Mouse (Mus musculus) granulocyte monocyte progenitor cell, adult 5-6 weeks (primary cell): Measurements from ENCODE around the gene Tdp1. TPM values are rescaled to one million over a fixed set of nuclear protein-coding genes. Genes with fewer than 3 reads are reported as not detected.

Experiments
- ATAC-seq: replicated peaks from 2 replicates; pipeline ENCODE4 v1.8.0; 2016; ENCODE audit warnings: mild to moderate bottlenecking, moderate TSS enrichment, inconsistent platforms; ENCODE audit not compliant: poor library complexity, severe bottlenecking
- total RNA-seq, 2 experiments: library from RNA; stranded (forward) in 1 of 2; stranded (reverse) in 1 of 2; fragments of 200-712, 200-1000 nt in 1 of 2; fragments of >200 nt in 1 of 2; fragmentation: Nextera tagmentation in 1 of 2; gene quantifications; 2 replicates each; pipeline ENCODE4 v1.2.3; 2014 to 2017

Gene Tdp1
- total RNA-seq, 2 experiments from 2014 or later, result 19.0 to 41.9 TPM

DNA sequence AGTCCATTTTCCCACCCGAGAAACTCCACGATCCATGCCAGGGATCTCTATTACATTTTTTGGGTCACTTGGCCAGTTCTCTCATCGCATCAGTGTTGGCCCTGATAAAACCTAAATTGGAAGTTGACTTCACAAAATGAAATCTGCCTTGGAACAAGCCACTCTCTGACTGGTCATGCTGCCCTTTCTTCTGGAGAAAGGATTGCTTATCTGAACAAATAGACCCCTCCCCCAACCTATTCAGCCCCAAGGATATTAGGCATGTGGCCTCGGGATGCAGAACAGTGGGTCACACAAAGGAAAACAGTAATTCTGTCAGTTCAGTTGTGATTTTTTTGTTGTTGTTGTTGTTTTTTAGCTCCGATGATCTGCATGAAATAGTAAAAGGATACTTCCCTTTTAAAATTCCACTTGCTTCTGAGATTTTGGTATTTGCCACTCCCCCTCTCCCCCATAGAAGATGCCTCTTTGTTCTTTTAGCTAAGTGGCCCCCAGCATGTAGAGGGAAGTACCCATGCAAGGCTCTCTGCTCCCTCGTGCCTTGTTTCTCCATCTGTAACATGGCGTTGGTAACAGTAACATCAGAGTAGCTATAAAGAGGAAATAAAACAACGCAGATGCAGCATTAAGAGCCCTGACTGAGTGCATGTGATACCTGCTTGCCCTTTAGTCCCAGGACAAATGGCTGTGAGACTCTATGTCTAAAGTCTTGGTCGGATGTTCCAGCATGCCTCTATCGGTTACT lies 109.0 kb downstream of the Tdp1 start:
- ATAC-seq, result peak; percentile 35; the same call in 1 of the 2 replicates

DNA sequence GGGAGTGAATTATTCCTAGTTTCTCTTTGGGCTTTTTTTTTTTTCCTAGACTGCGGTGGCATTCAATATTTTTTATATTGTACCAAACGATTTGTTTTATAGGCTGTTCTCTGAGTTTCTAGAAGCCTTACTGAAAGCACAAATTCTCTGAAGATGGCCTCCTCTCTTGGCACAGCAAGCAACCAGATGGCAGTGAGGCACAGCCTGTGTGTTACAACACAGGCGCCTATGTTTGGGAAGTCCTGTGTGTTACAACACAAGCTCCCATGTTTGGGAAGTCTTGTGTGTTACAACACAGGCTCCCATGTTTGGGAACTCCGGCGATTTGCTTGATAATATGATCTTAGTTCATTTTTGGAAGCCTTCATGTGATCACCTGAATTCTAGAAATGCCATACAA lies 111.6 kb downstream of the Tdp1 start:
- ATAC-seq, result no peak

DNA sequence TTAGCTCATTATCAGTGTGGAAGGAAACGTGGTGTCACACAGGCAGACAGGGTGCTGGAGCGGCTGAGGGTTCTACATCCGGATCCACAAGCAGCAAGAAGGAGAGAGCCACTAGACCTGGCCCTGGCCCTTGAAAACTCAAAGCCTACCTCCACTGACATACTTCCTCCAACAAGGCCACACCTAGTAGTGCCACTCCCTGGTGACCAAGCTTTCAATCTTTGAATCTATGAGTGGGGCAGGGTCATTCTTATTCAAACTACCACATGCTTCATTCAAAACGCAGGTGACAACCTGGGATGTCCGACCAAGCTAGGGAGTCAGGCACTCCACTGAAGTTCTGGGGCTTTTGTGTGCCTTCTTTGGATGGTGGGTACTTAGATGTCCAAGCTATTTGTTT lies 115.4 kb downstream of the Tdp1 start:
- ATAC-seq, result no peak

DNA sequence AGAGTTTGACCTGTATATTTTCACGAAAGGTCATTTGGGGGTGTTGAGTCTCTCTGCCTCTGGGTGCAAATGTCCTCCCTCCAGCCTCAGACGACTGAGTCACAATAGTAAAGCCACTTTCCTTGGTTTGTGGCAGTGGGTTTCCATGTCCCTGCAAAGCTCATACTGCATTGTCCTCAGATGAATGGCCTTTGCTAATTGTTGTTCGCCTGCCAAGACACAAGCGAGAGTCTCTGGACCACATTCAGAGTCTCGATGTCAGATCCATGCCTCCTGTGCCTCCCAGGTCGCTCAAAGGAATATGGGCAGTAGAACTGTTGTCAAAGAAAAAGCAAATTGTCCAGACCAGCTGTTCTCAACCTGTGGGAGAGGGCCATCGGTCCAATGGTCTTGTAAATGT lies 116.1 kb downstream of the Tdp1 start:
- ATAC-seq, result no peak

DNA sequence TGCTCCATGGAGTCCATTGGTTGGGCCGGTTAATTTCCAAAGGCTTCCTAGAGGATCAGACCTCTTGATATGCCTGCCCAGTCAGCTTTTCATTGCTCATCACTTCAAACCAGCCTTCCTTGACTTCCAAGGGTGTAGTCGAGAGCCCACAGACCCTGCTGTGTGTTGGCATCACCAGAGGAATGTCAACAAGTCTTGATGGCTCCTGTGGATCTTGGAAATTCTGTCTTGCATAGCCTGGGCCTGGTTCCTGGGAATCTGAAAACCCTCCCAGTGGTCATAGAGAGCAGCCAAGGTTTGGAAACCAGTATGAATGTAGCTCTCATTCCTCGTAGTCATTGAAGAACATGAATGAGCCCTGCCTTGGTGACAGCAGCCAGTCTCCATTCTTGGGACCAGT lies 116.9 kb downstream of the Tdp1 start:
- ATAC-seq, result no peak

DNA sequence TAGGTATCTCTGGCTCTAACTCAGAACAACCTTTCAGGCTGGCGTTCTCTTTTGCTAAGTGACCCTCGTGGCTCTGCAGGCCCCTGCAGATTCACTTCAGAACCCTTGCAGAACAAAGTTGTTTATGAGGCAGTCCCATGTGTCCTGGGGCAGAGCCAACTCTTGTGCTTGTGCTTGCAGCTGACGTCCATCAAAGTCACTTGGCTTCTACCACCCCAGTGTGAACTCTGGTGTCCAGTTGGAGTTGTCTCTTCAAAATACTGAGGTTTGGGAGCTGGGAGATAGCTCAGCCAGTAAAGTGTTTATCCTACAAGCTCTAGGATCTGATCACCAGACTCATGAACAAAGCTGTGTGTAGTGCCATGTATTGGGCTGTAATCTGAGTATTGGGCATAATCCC lies 117.6 kb downstream of the Tdp1 start:
- ATAC-seq, result no peak

DNA sequence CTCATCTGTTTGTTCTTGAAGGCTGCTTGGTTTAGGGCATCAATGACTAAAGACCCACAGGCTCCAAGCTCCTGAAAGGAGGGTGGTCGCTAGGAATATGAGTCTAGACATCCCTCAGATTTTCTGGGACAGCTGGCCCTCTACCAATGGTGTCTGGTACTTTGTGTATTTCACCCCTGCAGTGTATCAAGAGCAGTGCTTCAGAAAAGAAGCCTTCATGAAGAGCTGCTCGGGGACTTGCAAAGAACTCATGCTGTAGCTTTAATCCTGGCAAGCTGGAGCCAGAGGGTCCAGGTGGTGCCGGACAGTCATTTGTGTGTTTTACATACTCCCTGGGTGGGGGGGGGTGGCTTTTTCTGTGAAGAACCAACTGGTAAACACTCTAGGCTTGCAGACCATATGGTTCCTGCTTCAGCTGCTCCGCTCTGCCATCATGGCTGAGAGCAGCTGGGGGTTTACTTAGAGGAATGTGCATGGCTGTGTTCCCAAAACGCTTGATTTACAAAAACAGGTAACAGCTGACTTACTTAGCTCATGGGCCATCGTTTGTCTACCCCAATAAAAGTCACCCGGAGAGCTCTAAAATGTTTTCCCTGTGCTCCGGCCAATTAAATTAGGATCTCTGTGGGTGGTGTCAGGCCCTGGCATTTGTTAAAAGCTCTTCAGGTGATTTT lies 118.7 kb downstream of the Tdp1 start:
- no peak for ATAC-seq

Other genes with a start within 250 kb of the Tdp1 start
- gene Efcab11, start 78 bp upstream of the Tdp1 start, total RNA-seq (2014; fragmentation: Nextera tagmentation), result 3.5 and 5.3 TPM in 2 replicates
- 5.9 and 9.3 TPM in 2 replicates for gene Efcab11, start 78 bp upstream of the Tdp1 start, total RNA-seq (2017)
- gene Kcnk13, start 80.0 kb downstream of the Tdp1 start, total RNA-seq (2014; fragmentation: Nextera tagmentation), result 1.2 TPM in 2 replicates
- gene Kcnk13, start 80.0 kb downstream of the Tdp1 start, total RNA-seq (2017), result 0.15 and 0.65 TPM in 2 replicates
- 168 and 202 TPM in 2 replicates for gene Psmc1, start 225.6 kb downstream of the Tdp1 start, total RNA-seq (2014; fragmentation: Nextera tagmentation)
- gene Psmc1, start 225.6 kb downstream of the Tdp1 start, total RNA-seq (2017), result 190 and 241 TPM in 2 replicates